Mouse (Mus musculus): ENCODE measurements around the gene Bglap. TPM values are rescaled to one million over a fixed set of nuclear protein-coding genes. Genes with fewer than 3 reads are reported as not detected.

Bglap gene
- total RNA-seq (2023), result 19.5 and 34.7 TPM in 2 replicates

DNA sequence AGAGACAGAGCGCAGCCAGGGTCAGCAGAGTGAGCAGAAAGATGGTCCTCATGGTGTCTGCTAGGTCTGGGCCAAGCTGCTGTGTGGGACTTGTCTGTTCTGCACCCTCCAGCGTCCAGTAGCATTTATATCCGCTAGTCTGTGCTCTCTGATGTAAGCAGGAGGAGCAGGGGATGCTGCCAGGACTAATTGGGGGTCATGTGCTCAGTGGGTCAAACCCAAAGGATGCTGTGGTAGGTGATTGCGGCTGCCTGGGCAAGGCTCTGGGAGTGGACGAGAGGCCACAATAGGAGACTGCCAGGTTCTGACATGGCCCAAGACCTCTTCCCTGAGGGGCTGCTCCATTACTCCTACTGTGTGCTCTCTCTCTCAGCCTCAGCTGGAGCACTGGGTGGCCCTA lies at the start of gene Bglap:
Gene Bglap, minus strand, starts transcription at position 101 of the 400 bp plus-strand sequence.

DNA sequence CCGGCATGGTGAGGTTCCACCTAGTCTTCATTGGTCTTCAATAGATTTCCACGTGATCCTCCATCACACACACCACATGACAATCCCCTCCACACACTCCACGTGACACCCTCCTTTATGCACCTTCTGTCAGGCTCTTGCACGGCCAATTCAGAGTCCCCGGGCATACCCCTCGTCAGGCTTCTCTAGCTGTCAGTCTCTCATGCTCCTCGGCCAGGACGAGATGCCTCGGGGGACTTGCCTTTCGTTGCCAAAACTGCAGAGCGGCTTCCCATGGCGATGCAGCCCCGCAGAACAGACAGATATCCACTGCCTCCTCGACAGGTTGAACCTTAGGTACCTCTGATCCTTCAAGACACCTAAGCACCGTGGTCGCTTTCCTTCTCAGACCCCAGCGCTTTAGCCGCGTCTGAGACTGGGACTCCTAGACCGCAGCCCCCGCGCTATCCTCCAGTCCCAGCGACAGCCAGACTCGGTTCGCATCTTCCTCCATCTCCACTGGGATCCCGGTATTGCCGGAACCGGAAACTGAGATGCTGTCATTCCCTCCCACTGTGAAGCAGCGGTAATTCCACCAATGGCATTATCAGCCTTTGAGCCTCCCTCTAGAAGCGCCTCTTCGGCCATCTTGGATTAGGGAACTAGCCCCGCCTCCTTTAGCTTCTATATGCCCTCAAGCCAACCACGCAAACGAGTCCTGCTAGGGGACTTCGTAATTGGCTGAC lies 40.5 kb upstream of the Bglap start, which contains the start of gene Slc25a44:
Gene Slc25a44, minus strand, starts transcription at position 535 of the 725 bp plus-strand sequence.

GRCm38 (mm10) chr3:88409741-88410644 lies 25.7 kb upstream of the Bglap start, which contains the start of gene Pmf1:
TSS of gene Pmf1 (minus strand) at chr3:88410331.

DNA sequence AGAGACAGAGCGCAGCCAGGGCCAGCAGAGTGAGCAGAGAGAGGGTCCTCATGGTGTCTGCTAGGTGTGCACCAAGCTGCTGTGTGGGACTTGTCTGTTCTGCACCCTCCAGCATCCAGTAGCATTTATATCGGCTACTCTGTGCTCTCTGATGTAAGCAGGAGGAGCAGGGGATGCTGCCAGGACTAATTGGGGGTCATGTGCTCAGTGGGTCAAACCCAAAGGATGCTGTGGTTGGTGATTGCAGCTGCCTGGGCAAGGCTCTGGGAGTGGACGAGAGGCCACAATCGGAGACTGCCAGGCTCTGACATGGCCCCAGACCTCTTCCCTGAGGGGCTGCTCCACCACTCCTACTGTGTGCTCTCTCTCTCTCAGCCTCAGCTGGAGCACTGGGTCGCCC lies 5.7 kb downstream of the Bglap start, which contains the start of gene Bglap2:
Gene Bglap2, minus strand, starts transcription at position 101 of the 400 bp plus-strand sequence.

DNA sequence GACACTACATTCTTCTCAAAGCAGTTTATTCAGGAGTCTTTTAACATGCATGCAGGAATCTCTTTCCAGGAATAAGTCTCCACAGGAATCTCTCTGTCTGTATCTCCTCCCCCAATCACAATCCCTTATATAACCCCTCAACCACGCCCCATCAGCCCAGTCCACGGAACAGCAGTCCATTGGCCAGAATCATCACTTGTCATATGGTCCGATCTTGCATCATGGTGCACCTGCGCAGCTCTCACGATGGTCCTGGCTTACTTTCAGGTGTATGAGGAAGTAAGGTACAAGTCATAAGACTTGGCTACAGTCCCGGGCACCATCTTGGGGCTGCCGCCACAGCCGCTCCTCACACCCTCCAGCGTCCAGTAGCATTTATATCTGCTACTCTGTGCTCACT lies 11.6 kb downstream of the Bglap start, which contains the start of gene Bglap3:
Gene Bglap3, minus strand, starts transcription at position 101 of the 400 bp plus-strand sequence.

GRCm38 (mm10) chr3:88364337-88364736 lies 19.9 kb downstream of the Bglap start, which contains the start of gene Paqr6:
TSS of gene Paqr6 (plus strand) at chr3:88364584.

GRCm38 (mm10) chr3:88336058-88337013 lies 47.9 kb downstream of the Bglap start, which contains the start of the genes Tmem79 and Smg5:
TSS of gene Tmem79 (minus strand) at chr3:88336148.
TSS of gene Smg5 (plus strand) at chr3:88336260.

Other genes with a start within 250 kb of the Bglap start
- gene Mef2d, start 242.1 kb downstream of the Bglap start, total RNA-seq (2023), result 110 and 174 TPM in 2 replicates
- not detected in 2 replicates for gene Rhbg, start 129.8 kb downstream of the Bglap start, total RNA-seq (2023)
- gene Gm38392, start 97.3 kb downstream of the Bglap start, total RNA-seq (2023), result not detected in 2 replicates
- 0.75 TPM in 1 of 2 replicates, not detected in the other for gene Tsacc, start 87.5 kb downstream of the Bglap start, total RNA-seq (2023)
- 51.4 and 56.4 TPM in 2 replicates for gene Cct3, start 87.3 kb downstream of the Bglap start, total RNA-seq (2023)
- 109 and 122 TPM in 2 replicates for gene Glmp, start 59.4 kb downstream of the Bglap start, total RNA-seq (2023)
- 0.52 and 1.1 TPM in 2 replicates for gene Tmem79, start 48.3 kb downstream of the Bglap start, total RNA-seq (2023)
- gene Smg5, start 48.2 kb downstream of the Bglap start, total RNA-seq (2023), result 37.7 and 55.2 TPM in 2 replicates
- 1.3 TPM in 1 of 2 replicates, not detected in the other for gene Paqr6, start 19.9 kb downstream of the Bglap start, total RNA-seq (2023)
- gene Bglap3, start 11.7 kb downstream of the Bglap start, total RNA-seq (2023), result 6.0 and 6.1 TPM in 2 replicates
- gene Bglap2, start 5.8 kb downstream of the Bglap start, total RNA-seq (2023), result 6.0 and 6.9 TPM in 2 replicates
- 55.0 and 71.6 TPM in 2 replicates for gene Pmf1, start 25.9 kb upstream of the Bglap start, total RNA-seq (2023)
- 34.1 and 35.1 TPM in 2 replicates for gene Slc25a44, start 40.7 kb upstream of the Bglap start, total RNA-seq (2023)
- 357 and 388 TPM in 2 replicates for gene Sema4a, start 76.7 kb upstream of the Bglap start, total RNA-seq (2023)
- gene Lmna, start 125.5 kb upstream of the Bglap start, total RNA-seq (2023), result 14.9 and 16.9 TPM in 2 replicates
- gene Mex3a, start 147.9 kb upstream of the Bglap start, total RNA-seq (2023), result 0.06 and 0.11 TPM in 2 replicates
- not detected in 2 replicates for gene Rab25, start 163.8 kb upstream of the Bglap start, total RNA-seq (2023)
- 59.0 and 70.5 TPM in 2 replicates for gene Lamtor2, start 168.6 kb upstream of the Bglap start, total RNA-seq (2023)
- gene Ubqln4, start 169.3 kb upstream of the Bglap start, total RNA-seq (2023), result 12.2 and 13.7 TPM in 2 replicates
- 63.9 and 72.3 TPM in 2 replicates for gene Ssr2, start 191.4 kb upstream of the Bglap start, total RNA-seq (2023)
- 209 and 264 TPM in 2 replicates for gene Arhgef2, start 221.5 kb upstream of the Bglap start, total RNA-seq (2023)